Mouse (Mus musculus): ENCODE data around the gene Adgrl2.

The Adgrl2 gene

GRCm38 (mm10) chr3:148990531-148991003 is at the start of gene Adgrl2:
Gene Adgrl2 (minus strand): TSS chr3:148990555.
- DNase-seq (ENCODE audit: extremely low read depth, low read depth), result no peak

DNA sequence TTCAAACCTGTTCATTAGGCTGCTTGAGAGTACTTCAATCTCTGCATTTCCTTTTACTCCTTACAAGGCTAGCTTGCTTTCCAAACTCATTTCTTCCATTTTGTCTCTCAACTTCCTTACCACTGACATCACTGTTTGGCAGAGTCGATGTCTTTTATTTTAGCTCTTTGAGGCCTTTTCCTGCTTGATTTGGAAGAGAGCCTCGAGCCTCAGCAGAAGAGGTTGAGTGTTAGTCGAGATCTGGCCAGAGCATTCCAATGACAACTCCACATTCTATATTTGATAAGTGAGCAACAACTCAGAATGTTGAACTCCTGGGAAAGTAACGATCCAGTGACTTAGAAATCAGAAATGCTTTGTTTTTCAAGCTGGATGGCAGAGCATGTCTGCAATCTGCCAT is 48.4 kb upstream of the Adgrl2 start:
- no peak for DNase-seq (ENCODE audit: extremely low read depth, low read depth)

- DNase-seq (ENCODE audit: extremely low read depth, low read depth), result no peak
Observed at GRCm38 (mm10) chr3:149019925-149020324, 29.6 kb upstream of the Adgrl2 start.

DNA sequence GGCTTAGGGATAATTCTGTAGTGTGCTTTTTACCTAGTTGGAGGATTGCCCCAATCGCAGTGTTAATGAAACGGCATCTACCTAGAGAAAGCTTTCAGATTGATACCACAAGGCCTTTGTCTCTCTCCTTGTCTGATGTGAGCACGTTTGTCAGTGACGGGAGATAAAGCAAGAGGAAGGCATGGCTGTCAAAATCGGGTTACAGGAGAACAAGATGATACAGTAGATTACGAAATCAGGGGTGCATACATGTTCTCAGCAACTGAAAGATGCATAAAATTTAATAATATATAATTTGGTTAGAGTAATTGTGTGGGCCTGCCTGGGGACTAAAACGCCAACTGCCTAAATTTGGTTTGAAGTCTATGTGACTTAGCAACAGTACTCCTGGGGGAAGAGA is 19.0 kb upstream of the Adgrl2 start:
- no peak for DNase-seq (ENCODE audit: extremely low read depth, low read depth)

- no peak for DNase-seq (ENCODE audit: extremely low read depth, low read depth)
Observed at GRCm38 (mm10) chr3:149008634-149009023, 18.3 kb upstream of the Adgrl2 start.

DNA sequence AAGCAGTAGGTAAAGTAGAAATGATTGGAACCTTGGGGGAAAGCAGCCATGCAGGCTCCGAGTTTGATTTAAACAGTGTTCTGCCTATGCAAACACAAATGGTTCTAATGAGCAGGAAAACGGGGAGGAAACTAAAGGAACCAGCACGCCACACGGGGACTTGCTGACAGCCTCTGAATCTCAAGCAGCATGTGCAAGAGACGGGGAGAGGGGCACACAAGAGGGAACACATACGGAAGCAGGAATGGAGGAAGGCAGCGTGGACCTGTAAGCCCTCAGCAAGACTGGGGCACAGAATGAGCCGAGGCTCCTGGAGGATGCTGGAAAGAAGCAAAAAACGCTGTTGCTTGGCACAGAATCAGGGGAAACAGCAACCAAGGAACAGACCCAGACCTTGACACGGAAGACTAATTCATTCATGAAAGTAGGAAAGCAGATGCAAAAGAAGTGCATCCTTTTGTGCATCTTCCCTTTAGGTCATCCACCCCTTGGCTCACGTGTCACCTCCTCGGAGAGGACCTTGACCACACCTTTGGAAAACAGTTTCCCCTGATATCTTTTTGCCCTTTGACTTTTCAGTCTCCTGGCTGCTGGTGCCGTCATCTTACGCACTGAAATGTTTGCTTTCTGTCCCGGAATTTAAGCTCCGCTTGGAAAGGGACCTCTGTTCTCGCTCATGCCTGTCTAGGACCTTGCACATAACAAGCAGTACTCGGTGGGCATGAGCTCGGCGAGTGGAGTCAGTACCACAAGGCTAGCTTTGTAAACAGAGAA is 17.7 kb upstream of the Adgrl2 start:
- no peak for DNase-seq (ENCODE audit: extremely low read depth, low read depth)

GRCm38 (mm10) chr3:149001364-149001763 is 11.0 kb upstream of the Adgrl2 start:
- DNase-seq (ENCODE audit: extremely low read depth, low read depth), result no peak

DNA sequence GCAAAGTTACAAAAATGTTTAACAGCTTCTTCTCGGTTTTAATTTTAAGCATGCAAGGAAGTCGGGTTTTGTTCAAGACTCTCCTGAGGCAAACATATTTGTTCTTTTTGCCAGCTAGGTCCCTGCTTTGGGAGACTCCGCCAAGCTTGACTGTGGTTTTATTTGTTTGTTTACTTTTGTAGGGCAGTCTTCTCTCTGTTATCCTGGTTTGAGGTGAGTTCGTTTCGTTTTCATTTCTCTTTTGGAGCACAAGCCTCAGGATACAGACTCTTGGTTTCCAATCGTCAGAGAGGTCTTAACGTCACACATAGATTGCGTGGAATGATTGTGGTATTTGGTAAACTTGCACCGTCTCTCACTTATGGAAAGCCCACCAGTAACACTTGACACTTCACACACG is 8.3 kb upstream of the Adgrl2 start:
- DNase-seq (ENCODE audit: extremely low read depth, low read depth), result no peak

- DNase-seq (ENCODE audit: extremely low read depth, low read depth), result no peak
Observed at GRCm38 (mm10) chr3:148991056-148991455, 701 bp upstream of the Adgrl2 start.

DNA sequence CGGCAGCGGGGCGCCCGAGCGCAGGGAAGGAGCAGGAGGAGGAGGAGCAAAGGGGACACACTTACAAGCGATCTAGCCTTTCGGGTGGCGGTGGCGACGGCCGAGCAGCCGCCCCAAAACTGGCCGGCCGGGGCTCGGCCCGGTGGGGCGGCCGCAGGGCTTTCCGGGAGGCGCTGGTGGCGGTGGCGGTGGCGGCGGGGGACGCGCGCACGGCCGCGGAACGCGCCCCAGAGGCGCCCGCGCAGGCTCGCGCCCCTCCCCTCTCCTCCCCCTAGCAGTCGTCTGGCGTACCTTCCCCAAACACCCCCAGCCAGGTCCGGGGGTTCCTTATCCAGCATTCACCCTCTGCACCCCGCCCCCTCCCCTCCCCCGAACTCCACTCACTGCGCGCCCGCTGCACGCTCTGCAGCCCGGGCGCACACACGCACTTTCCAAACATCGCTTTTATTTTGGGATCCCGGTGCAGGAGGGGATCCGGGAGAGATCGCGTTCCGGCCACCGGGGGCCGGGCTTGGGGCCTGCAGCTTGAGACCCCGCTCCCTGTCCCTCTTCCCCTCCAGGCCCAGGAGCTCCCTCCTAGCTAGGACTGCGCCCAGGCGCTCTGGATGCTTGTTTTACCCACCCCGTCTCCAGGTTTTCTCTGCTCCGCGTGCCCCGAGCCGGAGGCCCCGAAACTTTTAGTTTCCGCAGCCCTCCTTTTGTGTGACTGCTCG is 381 bp downstream of the Adgrl2 start:
- no peak for DNase-seq (ENCODE audit: extremely low read depth, low read depth)

GRCm38 (mm10) chr3:148988996-148989817 is 1.1 kb downstream of the Adgrl2 start:
- DNase-seq (ENCODE audit: extremely low read depth, low read depth), result no peak

DNA sequence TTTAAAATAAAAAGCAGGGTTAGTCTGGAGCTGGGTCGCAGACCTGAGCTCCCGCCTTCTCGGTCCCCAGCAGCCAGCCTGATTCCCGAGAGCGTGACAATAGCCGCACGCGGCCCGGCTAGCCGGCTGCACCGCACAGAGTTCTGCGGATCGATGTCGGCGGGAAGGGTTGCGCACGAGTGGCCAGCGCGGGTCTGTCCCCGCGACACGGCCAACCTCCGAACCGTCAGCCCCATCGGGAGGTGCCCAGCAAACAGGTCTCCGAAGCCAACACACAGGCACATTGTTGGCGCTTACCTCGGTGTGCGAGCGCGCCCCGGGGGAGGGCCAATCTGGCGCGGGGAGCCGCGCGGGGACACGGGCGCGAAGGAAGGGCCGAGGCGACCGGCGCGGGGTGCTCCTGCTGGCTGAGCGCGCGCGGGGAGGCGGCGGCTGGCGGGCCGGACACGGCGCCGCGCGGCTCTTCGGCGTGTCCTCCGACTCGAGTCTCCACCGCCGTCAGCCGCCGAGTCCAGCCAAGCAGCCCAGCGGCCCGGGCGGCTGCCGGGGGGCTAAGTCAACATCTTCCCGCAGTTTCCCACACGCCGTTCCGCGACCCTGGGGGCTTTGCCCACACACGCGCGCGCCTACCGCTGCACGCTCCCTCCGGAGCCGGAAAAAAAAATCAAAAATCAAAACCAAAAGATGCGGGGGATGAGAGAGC is 1.9 kb downstream of the Adgrl2 start:
- DNase-seq (ENCODE audit: extremely low read depth, low read depth), result no peak

- no peak for DNase-seq (ENCODE audit: extremely low read depth, low read depth)
Observed at GRCm38 (mm10) chr3:148987591-148988292, 2.6 kb downstream of the Adgrl2 start.

- no peak for DNase-seq (ENCODE audit: extremely low read depth, low read depth)
Observed at GRCm38 (mm10) chr3:148986894-148987590, 3.3 kb downstream of the Adgrl2 start.

GRCm38 (mm10) chr3:148986296-148986893 is 4.0 kb downstream of the Adgrl2 start:
- no peak for DNase-seq (ENCODE audit: extremely low read depth, low read depth)

GRCm38 (mm10) chr3:148984326-148984725 is 6.0 kb downstream of the Adgrl2 start:
- no peak for DNase-seq (ENCODE audit: extremely low read depth, low read depth)

DNA sequence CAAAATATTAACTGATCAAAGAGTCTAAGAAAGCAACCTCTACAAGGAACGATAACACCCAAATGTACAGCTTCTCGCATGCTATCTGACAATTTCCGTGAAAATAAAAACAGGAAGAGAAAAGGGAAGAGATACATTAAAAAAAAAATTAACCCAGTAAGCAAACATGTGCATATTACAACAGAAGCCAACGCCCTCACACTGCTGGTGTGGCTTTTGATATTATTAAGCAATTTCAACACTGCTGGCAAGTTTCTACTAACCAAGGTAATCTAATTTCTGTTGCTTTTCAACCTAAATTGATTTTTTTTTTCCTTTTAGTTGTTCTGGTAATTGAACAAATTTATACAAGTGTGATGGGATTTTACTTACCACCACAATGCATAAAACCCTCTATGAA is 8.0 kb downstream of the Adgrl2 start:
- peak; percentile 2 for DNase-seq (ENCODE audit: extremely low read depth, low read depth)

DNA sequence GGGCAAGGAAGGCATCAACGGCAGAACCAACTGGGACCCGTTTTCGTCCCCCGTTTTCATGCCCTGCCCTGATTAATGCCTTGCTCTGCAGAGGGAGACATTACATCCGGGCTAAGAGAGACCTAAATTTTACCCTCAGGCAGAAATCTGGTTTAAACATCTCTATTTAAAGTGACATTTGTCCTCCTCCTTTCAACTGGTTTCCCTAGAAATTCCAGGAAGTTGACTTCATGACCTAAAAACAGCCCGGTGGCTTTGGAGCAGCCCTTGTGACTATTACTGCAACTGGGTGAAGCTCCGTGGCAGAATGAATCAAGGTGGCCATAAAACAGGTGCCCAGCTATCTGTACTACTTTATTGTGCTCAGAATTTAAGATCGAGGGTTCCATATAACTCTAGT is 8.6 kb downstream of the Adgrl2 start:
- DNase-seq (ENCODE audit: extremely low read depth, low read depth), result no peak

- DNase-seq (ENCODE audit: extremely low read depth, low read depth), result no peak
Observed at GRCm38 (mm10) chr3:148978541-148978940, 11.8 kb downstream of the Adgrl2 start.

DNA sequence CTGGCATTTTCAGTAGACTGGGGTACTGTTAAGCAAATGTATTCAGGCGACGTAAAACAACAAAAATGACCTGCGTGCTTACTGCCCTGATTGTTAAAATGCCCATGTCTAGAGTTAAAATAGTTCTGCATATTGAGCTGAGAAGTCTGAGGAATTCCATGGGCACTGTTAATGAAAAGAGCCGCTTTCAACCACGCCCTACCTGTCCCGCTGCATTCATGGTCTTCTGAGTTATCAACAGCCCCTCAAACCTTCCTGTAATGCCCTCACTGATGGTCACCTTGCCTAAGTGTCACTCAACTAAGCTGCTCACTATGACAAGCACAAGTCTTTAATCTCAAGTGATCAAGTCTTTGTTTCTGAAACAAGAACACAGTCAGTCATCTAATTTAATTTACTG is 12.5 kb downstream of the Adgrl2 start:
- no peak for DNase-seq (ENCODE audit: extremely low read depth, low read depth)

All from MEL-GATA-1-ER (cell line).